In the genomic region with DNA sequence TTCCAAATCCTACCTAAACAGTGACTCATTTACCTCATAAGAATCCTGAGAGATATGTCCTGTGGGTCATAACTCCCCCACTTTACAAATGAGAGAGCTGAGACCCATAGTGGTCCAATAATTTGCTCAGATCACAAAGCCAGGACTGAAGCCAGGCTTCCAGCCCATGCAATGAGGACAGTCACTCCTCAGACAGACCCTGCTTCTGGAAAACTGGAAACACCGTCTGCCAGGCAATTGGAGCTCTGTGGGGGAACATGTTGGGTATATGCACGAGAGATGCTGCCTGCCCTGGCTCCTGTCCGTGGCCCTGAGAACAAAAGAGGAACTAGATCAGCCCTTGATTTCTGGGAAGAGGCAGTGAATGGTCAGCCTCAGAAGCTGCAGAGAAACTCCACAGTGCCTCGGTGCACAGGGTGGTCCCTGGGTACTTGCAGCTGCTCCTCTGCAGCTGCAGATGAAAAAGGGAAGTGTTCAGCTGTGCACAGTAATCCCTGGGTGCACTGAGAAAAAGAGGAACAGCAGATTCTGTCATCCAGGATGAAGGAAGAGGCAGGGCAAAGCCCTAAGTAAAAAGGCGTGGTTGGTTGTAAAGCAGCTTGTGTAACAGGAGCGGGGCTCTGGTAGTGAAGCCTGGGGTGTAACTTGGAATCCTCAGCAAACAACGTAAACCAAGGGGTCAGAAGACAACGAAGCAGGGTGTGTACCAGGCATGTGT, we compare ENCODE assay signal across 8 mouse cellular contexts. TPM values are rescaled to one million over a fixed set of nuclear protein-coding genes. Genes with fewer than 3 reads are reported as not detected.
DNase-seq lines count a peak whose midpoint lies in the region; ATAC-seq and TF ChIP-seq lines count a peak whose summit lies in the region.

No protein-coding gene starts in this region.

- ATAC-seq in forebrain, embryonic 16.5 days = peak; percentile 63
- ATAC-seq in kidney, embryonic 16.5 days (ENCODE audit: low FRiP score, low TSS enrichment) = no peak

- H3K27me3 ChIP-seq in forebrain, embryonic 16.5 days (replicated peaks; ENCODE audit: control insufficient read depth, insufficient read depth, low read length) = no peaks in the 10 kb centered on the region
- no peaks in the 10 kb centered on the region for H3K27me3 ChIP-seq in megakaryocyte, embryonic 14.5 days (replicated peaks)
- no peaks in the 10 kb centered on the region for H3K27me3 ChIP-seq in kidney, embryonic 16.5 days (ENCODE audit: insufficient read depth, low read length)

- H3K4me3 ChIP-seq in layer of hippocampus, adult 2 months = no peak overlapping the region
- no peak overlapping the region for H3K4me3 ChIP-seq in forebrain, embryonic 16.5 days (replicated peaks; ENCODE audit: low read length)
- H3K4me3 ChIP-seq in megakaryocyte, embryonic 14.5 days (replicated peaks) = peak overlapping the region; percentile 84
- no peak overlapping the region for H3K4me3 ChIP-seq in kidney, embryonic 16.5 days (ENCODE audit: low read length)

- H3K9ac ChIP-seq in forebrain, embryonic 16.5 days (replicated peaks; ENCODE audit: low read depth, low read length) = no peak overlapping the region
- no peak overlapping the region for H3K9ac ChIP-seq in kidney, embryonic 16.5 days (replicated peaks; ENCODE audit: low read length)

- peak overlapping the region; percentile 49; the same call in 1 of the 2 replicates for H3K27ac ChIP-seq in layer of hippocampus, adult 2 months
- H3K27ac ChIP-seq in forebrain, embryonic 16.5 days (ENCODE audit: low read length) = no peak overlapping the region
- H3K27ac ChIP-seq in kidney, embryonic 16.5 days (ENCODE audit: low read length) = no peak overlapping the region

- H3K9me3 ChIP-seq in forebrain, embryonic 16.5 days (ENCODE audit: control insufficient read depth, low read length) = no peaks in the 10 kb centered on the region
- no peaks in the 10 kb centered on the region for H3K9me3 ChIP-seq in megakaryocyte, embryonic 14.5 days
- no peaks in the 10 kb centered on the region for H3K9me3 ChIP-seq in kidney, embryonic 16.5 days (ENCODE audit: low read length)

- H3K4me1 ChIP-seq in forebrain, embryonic 16.5 days (replicated peaks; ENCODE audit: control insufficient read depth, insufficient read depth, low read length) = 0 out of 2 replicates have a peak, but pooled peaks cover 3% of the 10 kb centered on the region
- H3K4me1 ChIP-seq in megakaryocyte, embryonic 14.5 days = peaks cover 70% of the 10 kb centered on the region
- H3K4me1 ChIP-seq in kidney, embryonic 16.5 days (ENCODE audit: insufficient read depth, low read length) = peaks cover 18% of the 10 kb centered on the region

- H3K36me3 ChIP-seq in forebrain, embryonic 16.5 days (ENCODE audit: control insufficient read depth, insufficient read depth) = no peaks in the 10 kb centered on the region
- H3K36me3 ChIP-seq in megakaryocyte, embryonic 14.5 days (replicated peaks; ENCODE audit: low read length) = no peaks in the 10 kb centered on the region
- H3K36me3 ChIP-seq in kidney, embryonic 16.5 days (ENCODE audit: insufficient read depth, low read length) = no peaks in the 10 kb centered on the region

- no peak for TF ChIP-seq CTCF in layer of hippocampus, adult 2 months (conservative IDR thresholded peaks at IDR 0.05)

- no peak overlapping the region for H3K4me2 ChIP-seq in forebrain, embryonic 16.5 days (ENCODE audit: low read length)
- H3K4me2 ChIP-seq in kidney, embryonic 16.5 days (replicated peaks; ENCODE audit: low read depth, low read length) = no peak overlapping the region

- DNase-seq in layer of hippocampus, adult 2 months (ENCODE audit: low spot score in 2 of 2) = no peak
- DNase-seq in layer of hippocampus, adult 9-10 months (ENCODE audit: low spot score) = no peak
- DNase-seq in R1 (ENCODE audit: low read depth, low spot score) = peak; percentile 30
- DNase-seq in T-cell, adult 2 months (ENCODE audit: low spot score) = no peak
- DNase-seq in right cerebral cortex, postnatal 4 days = no peak

- WGBS in forebrain, embryonic 16.5 days = 35% methylated on average over 8 of the region's 8 CpGs
- 36% methylated on average over 8 of the region's 8 CpGs for WGBS in kidney, embryonic 16.5 days

RNA-seq across cellular contexts. Expression of a gene that starts 5.5 kb away (rescaled TPM):
- 10 to 100 TPM; 51.3 to 52.9 TPM for total RNA-seq in layer of hippocampus, adult 2 months (2021)
- 7.4 and 9.2 TPM in 2 replicates for polyA plus RNA-seq in forebrain, embryonic 16.5 days (2015; fragmentation: Nextera tagmentation; extraction: Ambion mirVana)
- 18.9 TPM in 1 of 2 replicates, not detected in the other for polyA plus RNA-seq in megakaryocyte, embryonic 14.5 days (2012; ENCODE audit: insufficient read depth, low replicate concordance)
- 23.7 and 24.8 TPM in 2 replicates for polyA plus RNA-seq in kidney, embryonic 16.5 days (2015; fragmentation: Nextera tagmentation; extraction: Ambion mirVana)
